8 mouse cellular contexts compared by ENCODE assay signal in the genomic region with DNA sequence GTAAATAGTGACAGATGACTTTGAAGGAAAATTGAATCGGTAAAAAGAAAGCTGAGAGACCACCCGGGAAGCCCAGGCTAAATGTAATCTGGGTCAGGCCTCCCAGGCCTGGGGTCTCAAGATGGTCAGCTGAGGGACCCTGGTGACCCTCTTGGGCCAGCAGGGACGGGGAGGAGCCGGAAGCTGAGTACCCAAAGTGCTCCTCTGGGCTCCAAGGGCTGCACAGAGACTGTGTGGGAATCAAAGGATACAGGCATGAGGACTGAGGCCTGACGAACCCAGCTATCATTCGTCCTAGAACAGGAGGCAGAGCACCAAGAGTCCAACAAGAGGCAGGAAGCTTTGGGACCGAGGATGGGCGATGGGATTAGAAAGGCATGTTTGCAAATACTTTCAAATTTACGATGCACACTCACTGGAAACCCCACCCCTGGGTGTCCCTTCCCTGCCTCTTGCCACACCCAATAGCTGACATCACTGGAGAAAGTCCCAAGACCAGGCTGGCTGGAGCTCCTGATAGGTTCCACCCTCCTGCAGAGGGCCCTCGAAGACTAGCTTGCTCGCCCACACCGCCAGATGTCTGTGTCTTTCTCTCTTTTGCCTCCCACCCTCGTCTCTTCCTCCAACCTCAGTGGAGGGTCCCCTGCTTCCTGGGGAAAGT.
DNase-seq lines count a peak whose midpoint lies in the region; ATAC-seq lines count a peak whose summit lies in the region.

No protein-coding gene starts in this region.

- peak; percentile 98 for DNase-seq in heart, adult 11 months
- peak; percentile 73 for DNase-seq in adrenal gland, postnatal 10 days
- peak; percentile 70 for DNase-seq in gastrocnemius, postnatal 25 days
- peak; percentile 50 for DNase-seq in splenic B cell, adult 2 months (ENCODE audit: low read depth, low spot score)
- DNase-seq in neural tube, embryonic 10.5 days (ENCODE audit: extremely low spot score, low spot score), result no peak

- ATAC-seq in heart, embryonic 11.5 days (replicated peaks; ENCODE audit: insufficient number of reproducible peaks, low FRiP score, low TSS enrichment), result no peak
- no peak for ATAC-seq in kidney, embryonic 14.5 days (ENCODE audit: low FRiP score, low TSS enrichment)
- peak; percentile 57; the same call in 1 of the 2 replicates for ATAC-seq in lung, embryonic 15.5 days (ENCODE audit: borderline replicate concordance, extremely low read depth, low FRiP score, low TSS enrichment)

- H3K27ac ChIP-seq in heart, embryonic 11.5 days (ENCODE audit: low read depth, low read length), result no peak overlapping the region; the same call in 1 of the 2 replicates
- peak overlapping the region; percentile 12; the same call in 1 of the 2 replicates for H3K27ac ChIP-seq in kidney, embryonic 14.5 days (ENCODE audit: low read depth, low read length)
- no peak overlapping the region for H3K27ac ChIP-seq in lung, embryonic 15.5 days

- peaks cover 31% of the 10 kb centered on the region for H3K4me1 ChIP-seq in heart, embryonic 11.5 days (ENCODE audit: control insufficient read depth, insufficient read depth, low read length)
- H3K4me1 ChIP-seq in kidney, embryonic 14.5 days (ENCODE audit: control insufficient read depth, insufficient read depth, low read length), result peaks cover 8% of the 10 kb centered on the region; the same call in 1 of the 2 replicates
- H3K4me1 ChIP-seq in lung, embryonic 15.5 days, result peaks cover 20% of the 10 kb centered on the region

- no peak overlapping the region; the same call in 1 of the 2 replicates for H3K4me2 ChIP-seq in heart, embryonic 11.5 days
- H3K4me2 ChIP-seq in kidney, embryonic 14.5 days (replicated peaks; ENCODE audit: low read depth, low read length), result no peak overlapping the region
- no peak overlapping the region for H3K4me2 ChIP-seq in lung, embryonic 15.5 days

- H3K36me3 ChIP-seq in heart, embryonic 11.5 days (ENCODE audit: control insufficient read depth, insufficient read depth, low read length), result no peaks in the 10 kb centered on the region
- H3K36me3 ChIP-seq in kidney, embryonic 14.5 days (ENCODE audit: control insufficient read depth, insufficient read depth, low read length), result no peaks in the 10 kb centered on the region
- no peaks in the 10 kb centered on the region for H3K36me3 ChIP-seq in lung, embryonic 15.5 days
- H3K36me3 ChIP-seq in splenic B cell, adult 2 months (ENCODE audit: control insufficient read depth, insufficient read depth, low read length, poor library complexity, severe bottlenecking), result no peaks in the 10 kb centered on the region

- 48% methylated on average over 13 of the region's 13 CpGs for WGBS in heart, embryonic 11.5 days (ENCODE audit: insufficient replicate concordance)
- WGBS in kidney, embryonic 14.5 days, result 51% methylated on average over 13 of the region's 13 CpGs
- 45% methylated on average over 13 of the region's 13 CpGs for WGBS in lung, embryonic 15.5 days

- no peaks in the 10 kb centered on the region for H3K27me3 ChIP-seq in heart, embryonic 11.5 days (ENCODE audit: control insufficient read depth, insufficient read depth, low read length)
- no peaks in the 10 kb centered on the region for H3K27me3 ChIP-seq in kidney, embryonic 14.5 days (ENCODE audit: control insufficient read depth, insufficient read depth, low read length)
- no peaks in the 10 kb centered on the region for H3K27me3 ChIP-seq in lung, embryonic 15.5 days
- H3K27me3 ChIP-seq in splenic B cell, adult 2 months (ENCODE audit: control insufficient read depth, insufficient read depth, low read length, poor library complexity, severe bottlenecking), result no peaks in the 10 kb centered on the region

- H3K9ac ChIP-seq in heart, embryonic 11.5 days (ENCODE audit: low read depth, low read length), result no peak overlapping the region
- H3K9ac ChIP-seq in kidney, embryonic 14.5 days (ENCODE audit: low read depth, low read length), result no peak overlapping the region
- H3K9ac ChIP-seq in lung, embryonic 15.5 days, result no peak overlapping the region

- H3K4me3 ChIP-seq in heart, embryonic 11.5 days (ENCODE audit: low read depth, low read length), result no peak overlapping the region
- H3K4me3 ChIP-seq in kidney, embryonic 14.5 days (ENCODE audit: low read length), result no peak overlapping the region
- H3K4me3 ChIP-seq in lung, embryonic 15.5 days, result no peak overlapping the region

- H3K9me3 ChIP-seq in heart, embryonic 11.5 days (replicated peaks; ENCODE audit: control insufficient read depth, low read length), result no peaks in the 10 kb centered on the region
- H3K9me3 ChIP-seq in kidney, embryonic 14.5 days (ENCODE audit: control insufficient read depth, low read length), result no peaks in the 10 kb centered on the region
- no peaks in the 10 kb centered on the region for H3K9me3 ChIP-seq in lung, embryonic 15.5 days
